Mouse (Mus musculus) intestine, embryonic 15.5 days (tissue): ENCODE results near the gene Kdm1a. TPM values are rescaled to one million over a fixed set of nuclear protein-coding genes. Genes with fewer than 3 reads are reported as not detected.

Source experiments
- ATAC-seq: fragments of 200-750 bp; cut with Nextera tagmentation; 2 replicates; pipeline ENCODE4 v1.8.0; 2017; ENCODE audit warnings: moderate TSS enrichment, moderate library complexity
- H3K27ac ChIP-seq: fragments of 300-500 bp; sonication (generic); 2 replicates; pipeline ENCODE4 v1.5.1; 2015; ENCODE audit warnings: mild to moderate bottlenecking, inconsistent platforms
- H3K27me3 ChIP-seq: fragments of 300-500 bp; sonication (generic); replicated peaks from 2 replicates; pipeline ENCODE4 v1.6.1; 2015; ENCODE audit warnings: inconsistent platforms
- H3K36me3 ChIP-seq: fragments of 300-500 bp; sonication (generic); 2 replicates; pipeline ENCODE4 v1.6.1; 2015; ENCODE audit warnings: inconsistent platforms
- H3K4me1 ChIP-seq: fragments of 300-500 bp; sonication (generic); replicated peaks from 2 replicates; pipeline ENCODE4 v1.6.1; 2015; ENCODE audit warnings: inconsistent platforms
- H3K4me2 ChIP-seq: fragments of 300-500 bp; sonication (generic); replicated peaks from 2 replicates; pipeline ENCODE4 v1.6.1; 2015; ENCODE audit warnings: mild to moderate bottlenecking, inconsistent platforms
- H3K4me3 ChIP-seq: fragments of 300-500 bp; sonication (generic); replicated peaks from 2 replicates; pipeline ENCODE4 v1.5.1; 2015; ENCODE audit warnings: inconsistent platforms
- H3K9ac ChIP-seq: fragments of 300-500 bp; sonication (generic); 2 replicates; pipeline ENCODE4 v1.6.1; 2015; ENCODE audit warnings: inconsistent platforms
- H3K9me3 ChIP-seq: fragments of 300-500 bp; sonication (generic); 2 replicates; pipeline ENCODE4 v1.6.1; 2016; ENCODE audit warnings: inconsistent platforms
- WGBS: fragments of 180-500 bp; shearing (Covaris S2); methylation state at CpG from one replicate; pipeline ENCODE4 v1.1.7; 2015; 5-methylcytosine and 5-hydroxymethylcytosine counted together
- polyA plus RNA-seq: library from polyadenylated mRNA; unstranded; fragments of >200 nt; fragmentation: Nextera tagmentation; extraction: Ambion mirVana; gene quantifications from 2 replicates; pipeline ENCODE4 v1.2.1, GENCODE M21; 2015

The Kdm1a gene
- polyA plus RNA-seq, 1 experiment from 2014 or later: 31.4 TPM

DNA sequence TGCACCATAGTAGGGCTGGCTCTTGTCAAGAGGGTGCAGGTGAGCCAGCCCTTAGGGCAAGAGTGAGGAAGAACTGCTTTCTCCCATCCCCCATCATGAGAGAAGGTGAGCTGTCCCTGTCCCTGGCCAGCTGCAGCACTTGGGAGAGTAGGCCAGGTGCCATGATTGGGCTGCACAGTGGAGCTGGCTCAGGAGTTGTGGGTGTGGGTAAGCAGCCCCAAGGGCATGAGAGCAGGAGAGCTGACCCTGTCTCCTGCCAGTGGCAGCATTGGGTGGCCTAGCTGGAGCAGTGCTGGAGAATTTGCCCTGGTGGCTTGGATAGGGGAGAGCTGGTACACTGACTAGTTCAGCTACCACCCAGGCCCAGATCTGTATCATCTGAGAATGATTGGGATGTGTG, 89.6 kb downstream of the Kdm1a start:
- no peak overlapping the region for H3K27ac ChIP-seq

DNA sequence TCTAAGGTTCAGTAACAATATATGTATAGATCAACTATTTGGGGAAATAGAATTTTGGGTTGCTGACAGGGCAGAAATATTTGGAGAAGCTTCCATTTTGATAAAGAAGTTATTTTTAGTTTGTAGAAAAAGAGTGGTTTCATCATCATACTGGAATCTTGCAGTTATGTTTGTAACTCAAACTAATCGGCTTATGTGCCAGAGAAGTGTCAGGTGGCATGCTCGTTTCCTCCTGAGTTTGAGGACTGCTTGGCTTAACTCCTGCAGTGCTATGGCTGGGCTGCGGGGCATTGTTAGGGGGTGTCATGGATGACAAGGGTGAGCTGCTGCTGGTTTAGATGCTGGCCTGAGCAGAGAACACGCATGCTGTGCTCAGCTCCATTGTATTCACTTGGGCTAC, 90.8 kb downstream of the Kdm1a start:
- Histone ChIP-seq H3K9me3 (no peaks in the 10 kb centered on the region), H3K4me2 (no peak overlapping the region), H3K27me3 (no peaks in the 10 kb centered on the region), H3K4me1 (peaks cover 8% of the 10 kb centered on the region; the same call in 1 of the 2 replicates), H3K4me3 (no peak overlapping the region), H3K9ac (no peak overlapping the region), H3K36me3 (no peaks in the 10 kb centered on the region), H3K27ac (no peak overlapping the region)
- no peak for ATAC-seq
- 52% methylated on average over 4 of the region's 4 CpGs for WGBS

More for the DNA sequence above, 89.6 kb downstream of the Kdm1a start:
- ATAC-seq: no peak
- Histone ChIP-seq H3K4me1 (peaks cover 8% of the 10 kb centered on the region; the same call in 1 of the 2 replicates), H3K9ac (no peak overlapping the region), H3K9me3 (no peaks in the 10 kb centered on the region), H3K4me3 (no peak overlapping the region), H3K4me2 (no peak overlapping the region), H3K27me3 (no peaks in the 10 kb centered on the region), H3K36me3 (no peaks in the 10 kb centered on the region)

DNA sequence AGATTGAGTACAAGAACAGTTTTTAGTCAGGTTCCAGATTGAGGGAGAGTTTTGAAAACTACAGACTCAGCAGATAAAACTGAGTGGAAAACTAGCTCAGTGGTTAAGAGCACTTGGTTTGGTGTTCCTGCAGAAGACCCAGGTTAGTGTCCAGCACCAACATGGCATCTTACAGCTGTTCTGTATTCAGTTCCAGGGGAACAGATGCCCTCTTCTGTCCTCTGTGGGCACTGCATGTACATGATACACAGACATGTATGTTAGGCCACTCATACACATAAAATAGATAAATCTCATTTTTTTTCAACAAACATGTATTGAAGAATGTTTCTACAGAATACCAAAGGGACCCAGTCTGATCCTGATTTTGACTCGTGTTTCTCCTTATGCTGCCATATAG, 92.7 kb downstream of the Kdm1a start:
- H3K9ac ChIP-seq: no peak overlapping the region
- no peak overlapping the region for H3K4me3 ChIP-seq
- H3K4me2 ChIP-seq: no peak overlapping the region
- no peaks in the 10 kb centered on the region for H3K36me3 ChIP-seq
- no peaks in the 10 kb centered on the region for H3K27me3 ChIP-seq
- WGBS: 80% methylated on average over 1 of the region's 1 CpGs
- H3K4me1 ChIP-seq: peaks cover 8% of the 10 kb centered on the region; the same call in 1 of the 2 replicates
- ATAC-seq: no peak
- no peak overlapping the region for H3K27ac ChIP-seq
- H3K9me3 ChIP-seq: no peaks in the 10 kb centered on the region

DNA sequence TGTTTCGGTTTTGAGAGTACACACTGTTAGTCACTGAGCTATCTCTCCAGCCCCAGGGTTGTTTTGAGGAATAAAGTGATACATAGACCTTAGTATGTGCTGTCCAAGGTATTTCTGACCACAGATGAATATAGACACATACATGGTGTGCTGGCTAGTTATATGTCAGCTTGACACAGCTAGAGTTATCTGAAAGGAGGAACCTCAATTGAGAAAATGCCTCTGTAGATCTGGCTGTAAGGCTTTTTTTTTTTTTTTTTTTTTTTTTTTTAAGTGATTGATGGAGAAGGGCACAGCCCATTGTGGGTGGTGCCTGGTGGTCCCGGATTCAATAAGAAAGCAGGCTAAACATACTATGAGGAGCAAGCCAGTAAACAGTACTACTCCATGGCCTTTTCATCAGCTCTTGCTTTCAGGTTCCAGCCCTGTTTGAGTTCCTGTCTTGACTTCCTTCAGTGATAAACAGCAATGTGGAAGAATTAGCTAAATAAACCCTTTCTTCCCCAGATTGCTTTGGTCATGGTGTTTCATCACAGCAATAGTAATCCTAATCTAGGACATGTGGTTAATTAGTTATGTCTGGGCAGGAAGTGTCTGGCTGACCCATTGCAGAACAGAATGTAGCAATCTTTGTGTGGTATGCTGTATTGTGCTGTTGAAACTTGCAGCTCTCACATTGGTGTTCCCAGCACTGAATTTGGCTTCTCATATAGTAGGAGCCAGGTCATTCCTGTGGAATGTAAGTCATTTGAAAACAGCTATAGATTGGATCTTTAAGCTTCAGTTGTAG, 96.9 kb downstream of the Kdm1a start:
- H3K27ac ChIP-seq: no peak overlapping the region
- no peak overlapping the region for H3K4me2 ChIP-seq
- no peaks in the 10 kb centered on the region for H3K9me3 ChIP-seq
- H3K36me3 ChIP-seq: no peaks in the 10 kb centered on the region
- H3K27me3 ChIP-seq: no peaks in the 10 kb centered on the region
- no peak overlapping the region for H3K9ac ChIP-seq
- ATAC-seq: no peak
- H3K4me3 ChIP-seq: no peak overlapping the region
- 60% methylated on average over 2 of the region's 2 CpGs for WGBS
- H3K4me1 ChIP-seq: no peaks in the 10 kb centered on the region

Other genes with a start within 250 kb of the Kdm1a start
- gene Htr1d, start 179.2 kb downstream of the Kdm1a start, polyA plus RNA-seq: 0.11 and 0.28 TPM in 2 replicates
- gene 6030445D17Rik, start 140.5 kb downstream of the Kdm1a start, polyA plus RNA-seq: 0.43 and 0.50 TPM in 2 replicates
- gene Luzp1, start 133.0 kb downstream of the Kdm1a start, polyA plus RNA-seq: 114 and 115 TPM in 2 replicates
- gene Tex46, start 7.7 kb upstream of the Kdm1a start, polyA plus RNA-seq: not detected in 2 replicates
- gene Lactbl1, start 19.9 kb upstream of the Kdm1a start, polyA plus RNA-seq: not detected in 2 replicates
- gene Ephb2, start 233.3 kb upstream of the Kdm1a start, polyA plus RNA-seq: 8.2 and 8.9 TPM in 2 replicates